Mouse (Mus musculus): Measurements from ENCODE around the gene Olfr155.

Olfr155 gene

GRCm38 (mm10) chr4:43899197-43899596 lies 47.8 kb downstream of the Olfr155 start:
- no peak for DNase-seq

- DNase-seq = no peak
Observed at GRCm38 (mm10) chr4:43903690-43904089, 52.3 kb downstream of the Olfr155 start.

GRCm38 (mm10) chr4:43906443-43906842 lies 55.1 kb downstream of the Olfr155 start:
- DNase-seq = peak; percentile 76

All from retina, postnatal 1 day (tissue).